Mouse (Mus musculus) bone marrow macrophage, adult 2 months (primary cell): ENCODE data around the gene Gtpbp3. TPM values are rescaled to one million over a fixed set of nuclear protein-coding genes. Genes with fewer than 3 reads are reported as not detected.
"Not testable (repeated sequence)": the region's sequence is repeated elsewhere in the genome, so short reads cannot be mapped to it uniquely, and the experiment has no call there.

Source experiments
- H3K27ac ChIP-seq: 2 replicates; pipeline ENCODE4 v1.5.1; 2012; ENCODE audit warnings: low read depth, low read length; ENCODE audit not compliant: insufficient read depth
- H3K4me1 ChIP-seq: 2 replicates; pipeline ENCODE4 v1.6.1; 2012; ENCODE audit warnings: low read length; ENCODE audit not compliant: control insufficient read depth, insufficient read depth
- H3K4me3 ChIP-seq: 2 replicates; pipeline ENCODE4 v1.5.1; 2012; ENCODE audit warnings: mild to moderate bottlenecking, low read length, moderate library complexity; ENCODE audit not compliant: insufficient read depth
- CTCF ChIP-seq: IDR thresholded peaks from 2 replicates; pipeline ENCODE4 v1.5.1; 2012; ENCODE audit warnings: low read depth, mild to moderate bottlenecking, low read length, moderate library complexity
- POLR2A ChIP-seq: IDR thresholded peaks from 2 replicates; pipeline ENCODE4 v1.6.1; 2012; ENCODE audit warnings: mild to moderate bottlenecking, low read depth, low read length, borderline replicate concordance
- polyA plus RNA-seq: library from polyadenylated mRNA; stranded (reverse); fragments of >200 nt; gene quantifications from 2 replicates; pipeline ENCODE4 v1.2.4, GENCODE M21; 2012; ENCODE audit not compliant: missing spikeins, insufficient read depth, insufficient read length

Gtpbp3 gene
- polyA plus RNA-seq, 1 experiment = 11.0 TPM

DNA sequence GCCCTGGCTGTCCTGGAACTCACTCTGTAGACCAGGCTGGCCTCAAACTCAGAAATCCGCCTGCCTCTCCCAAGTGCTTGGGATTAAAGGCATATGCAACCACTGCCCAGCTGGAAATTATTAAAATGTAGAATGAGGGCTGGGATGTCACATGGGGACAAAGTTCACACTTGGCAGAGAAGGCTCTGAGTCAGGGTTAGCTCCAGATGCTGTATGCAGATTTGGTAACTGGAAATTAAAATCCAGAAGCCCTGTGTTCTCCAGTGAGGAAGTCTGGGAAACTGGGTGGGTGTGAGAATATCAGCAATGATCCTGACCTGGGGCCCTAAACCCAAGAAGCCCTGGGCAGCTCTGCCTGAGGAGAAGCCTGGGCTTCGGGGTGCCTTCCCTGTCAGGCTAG lies 21.4 kb downstream of the Gtpbp3 start:
- H3K4me3 ChIP-seq = no peak overlapping the region
- H3K27ac ChIP-seq = no peak overlapping the region
- TF ChIP-seq CTCF = no peak
- TF ChIP-seq POLR2A = no peak
- H3K4me1 ChIP-seq = peaks cover 2% of the 10 kb centered on the region; the same call in 1 of the 2 replicates

- no peak within 1 kb of the TSS for H3K27ac ChIP-seq
- H3K4me3 ChIP-seq = no peak within 1 kb of the TSS
- peaks cover 2% of the 10 kb centered on the region; the same call in 1 of the 2 replicates for H3K4me1 ChIP-seq
- TF ChIP-seq CTCF = no peak
- no peak for TF ChIP-seq POLR2A
These were observed 23.7 kb downstream of the Gtpbp3 start, which contains the start of gene Plvap for GRCm38 (mm10) chr8:71511644-71512043. TSS of gene Plvap (minus strand) at chr8:71511752.

DNA sequence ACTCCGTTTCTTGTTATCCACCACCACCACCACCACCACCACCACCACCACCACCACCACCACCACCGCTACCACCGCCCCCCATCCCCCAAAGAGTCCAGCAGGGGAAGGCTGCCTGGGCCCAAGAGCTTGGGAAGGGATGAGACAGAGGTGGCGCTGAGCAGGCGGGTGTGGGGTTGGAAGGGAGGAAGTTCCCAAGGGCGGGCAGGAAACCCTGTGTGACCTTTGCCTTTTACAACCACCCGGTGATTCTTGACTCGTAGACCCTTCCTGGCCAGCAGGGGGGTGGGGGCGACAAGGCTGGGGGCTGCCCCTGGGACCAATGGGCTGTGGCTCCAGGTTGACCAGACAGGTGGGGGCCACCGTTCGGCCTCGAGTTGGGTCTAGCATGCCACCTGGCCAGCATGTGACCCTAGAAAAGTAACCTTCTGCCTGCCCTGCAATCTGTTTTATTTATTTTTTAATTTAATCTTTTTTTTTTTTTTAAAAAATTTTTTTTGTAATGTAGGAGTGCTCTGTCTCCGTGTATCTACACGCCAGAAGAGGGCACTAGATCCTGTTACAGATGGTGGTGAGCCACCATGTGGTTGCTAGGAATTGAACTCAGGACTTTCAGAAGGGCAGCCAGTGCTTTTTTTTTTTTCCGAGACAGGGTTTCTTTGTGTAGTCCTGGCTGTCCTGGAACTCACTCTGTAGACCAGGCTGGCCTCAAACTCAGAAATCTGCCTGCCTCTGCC lies 25.3 kb downstream of the Gtpbp3 start:
- TF ChIP-seq CTCF (no peak), POLR2A (no peak)
- Histone ChIP-seq H3K4me1 (peaks cover 2% of the 10 kb centered on the region; the same call in 1 of the 2 replicates), H3K27ac (no peak overlapping the region), H3K4me3 (no peak overlapping the region)

DNA sequence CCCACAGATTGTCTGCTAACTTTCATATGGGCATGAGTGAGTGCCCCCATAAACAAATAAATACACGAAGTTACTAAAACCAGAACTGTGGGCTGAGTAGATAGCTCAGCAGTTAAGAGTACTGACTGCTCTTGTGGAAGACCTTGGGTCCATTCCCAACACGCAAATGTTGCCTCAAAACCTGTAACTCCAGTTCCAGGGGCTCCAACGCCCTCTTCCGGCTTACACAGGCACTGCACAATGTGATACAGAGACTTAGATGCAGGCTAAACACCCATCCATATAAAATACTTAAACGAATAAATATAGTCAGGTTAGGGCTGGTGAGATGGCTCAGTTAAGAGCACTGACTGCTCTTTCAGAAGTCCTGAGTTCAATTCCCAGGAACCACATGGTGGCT lies 27.1 kb downstream of the Gtpbp3 start:
- Histone ChIP-seq H3K27ac (no peak overlapping the region), H3K4me3 (no peak overlapping the region), H3K4me1 (peaks cover 2% of the 10 kb centered on the region; the same call in 1 of the 2 replicates)
- no peak for TF ChIP-seq POLR2A
- no peak for TF ChIP-seq CTCF

- peaks cover under 1% of the 10 kb centered on the region for H3K4me1 ChIP-seq
These were observed 28.9 kb downstream of the Gtpbp3 start for GRCm38 (mm10) chr8:71516786-71517185.

GRCm38 (mm10) chr8:71519037-71519825 lies 31.3 kb downstream of the Gtpbp3 start:
- not testable (repeated sequence) for H3K4me3 ChIP-seq, H3K27ac ChIP-seq, H3K4me1 ChIP-seq
- peak; percentile 41; the same call in 1 of the 2 replicates for TF ChIP-seq CTCF

More at GRCm38 (mm10) chr8:71516786-71517185, 28.9 kb downstream of the Gtpbp3 start:
- Histone ChIP-seq H3K4me3 (no peak overlapping the region), H3K27ac (no peak overlapping the region)
- no peak for TF ChIP-seq CTCF
- TF ChIP-seq POLR2A = no peak

DNA sequence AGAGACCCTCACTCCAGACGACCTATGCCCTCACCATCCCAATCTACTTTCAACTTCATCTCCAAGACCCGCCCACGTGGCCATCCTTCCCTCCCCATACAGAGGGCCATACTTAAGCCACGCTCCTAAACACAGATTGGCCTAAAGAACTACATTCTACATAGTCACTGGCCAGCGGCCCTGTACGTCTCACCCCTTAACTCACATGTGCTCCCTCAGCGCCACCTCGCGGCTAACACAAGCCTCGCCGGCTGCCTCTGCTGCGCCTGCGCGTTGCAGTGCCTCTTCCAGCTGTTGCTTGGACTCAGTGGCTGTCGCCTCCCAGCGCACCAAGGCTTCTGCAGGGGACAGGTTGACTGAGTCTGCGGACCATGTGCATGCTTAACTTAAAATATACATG lies 33.7 kb downstream of the Gtpbp3 start:
- peaks cover 21% of the 10 kb centered on the region for H3K4me1 ChIP-seq
- H3K4me3 ChIP-seq = no peak overlapping the region
- TF ChIP-seq CTCF (no peak), POLR2A (no peak)
- no peak overlapping the region for H3K27ac ChIP-seq

DNA sequence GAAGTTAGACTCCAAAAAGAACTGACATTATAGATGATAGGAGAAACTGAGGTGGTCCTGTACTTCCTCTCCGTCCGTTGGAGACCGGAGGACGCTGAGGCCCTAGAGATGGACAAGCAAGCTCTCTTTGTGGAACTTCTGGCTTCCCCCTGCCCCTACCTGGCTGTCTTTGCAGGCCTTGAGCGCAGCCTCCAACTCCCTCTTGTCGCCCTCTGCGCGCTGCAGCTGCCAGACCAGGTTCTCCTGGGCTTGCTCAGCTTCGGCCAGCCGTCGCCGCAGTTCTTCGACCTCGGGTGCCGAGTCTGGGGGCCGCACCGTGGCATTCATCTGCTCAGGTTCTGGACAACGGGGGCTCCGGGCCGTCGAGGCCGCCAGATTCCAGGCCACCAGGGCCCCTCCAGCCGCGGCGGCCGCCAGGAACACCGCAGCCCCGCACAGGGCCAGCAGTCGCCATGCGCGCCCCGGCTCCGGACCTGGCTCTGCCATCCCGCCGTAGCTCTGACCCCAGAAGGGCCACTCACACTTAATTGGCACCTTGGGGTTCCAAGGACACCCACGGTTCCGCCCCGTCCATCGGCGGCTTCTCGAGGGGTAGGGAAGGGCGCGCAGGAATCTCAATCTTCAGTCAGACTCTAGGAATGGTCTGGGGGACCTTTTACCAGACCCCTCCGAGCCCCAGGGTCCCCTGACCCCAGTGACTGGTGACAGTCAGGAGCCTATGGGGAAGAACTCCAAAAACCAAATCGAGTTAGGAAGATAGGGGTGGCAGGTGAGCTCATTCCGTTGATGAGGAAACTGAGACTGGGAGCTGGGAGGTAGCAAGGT lies 37.5 kb downstream of the Gtpbp3 start, which contains the start of gene Ccdc194:
Ccdc194 (minus strand) TSS at position 486 of the 825 bp plus-strand sequence.
- Histone ChIP-seq H3K4me1 (peaks cover 50% of the 10 kb centered on the region), H3K27ac (peak within 1 kb of the TSS; percentile 59)

DNA sequence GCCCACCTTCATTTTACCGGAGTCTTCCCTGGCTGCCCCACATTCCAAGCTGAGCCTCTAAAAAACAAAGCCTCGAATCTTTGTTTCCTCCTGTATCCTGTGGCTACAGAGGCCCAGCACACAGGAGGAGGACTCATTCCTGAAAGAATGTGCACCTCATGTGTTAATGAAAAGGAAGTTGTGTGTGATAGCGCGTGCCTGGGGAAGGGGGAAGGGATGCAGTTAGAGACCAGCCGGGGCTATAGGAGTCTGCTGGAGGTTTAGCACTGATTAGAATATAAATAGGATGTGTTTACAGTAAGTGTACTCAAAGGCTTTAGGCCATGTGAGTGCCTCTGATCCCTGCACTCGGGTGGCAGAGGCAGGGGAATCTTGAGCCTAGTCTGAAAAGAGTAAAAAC lies 38.4 kb downstream of the Gtpbp3 start:
- Histone ChIP-seq H3K4me1 (peaks cover 53% of the 10 kb centered on the region), H3K27ac (peak overlapping the region; percentile 59), H3K4me3 (no peak overlapping the region)
- no peak for TF ChIP-seq CTCF
- no peak for TF ChIP-seq POLR2A

More for the DNA sequence above, 37.5 kb downstream of the Gtpbp3 start, which contains the start of gene Ccdc194:
- H3K4me3 ChIP-seq = no peak within 1 kb of the TSS
- TF ChIP-seq CTCF = no peak
- no peak for TF ChIP-seq POLR2A
